Mouse (Mus musculus): Measurements from ENCODE around the gene Bag5. TPM values are rescaled to one million over a fixed set of nuclear protein-coding genes. Genes with fewer than 3 reads are reported as not detected.
A peak's percentile ranks its signal among the peaks of the same experiment; 100 is the strongest.

Bag5 gene
- total and polyA plus RNA-seq, 3 experiments = 9.8 to 22.8 (median 18.8) TPM

DNA sequence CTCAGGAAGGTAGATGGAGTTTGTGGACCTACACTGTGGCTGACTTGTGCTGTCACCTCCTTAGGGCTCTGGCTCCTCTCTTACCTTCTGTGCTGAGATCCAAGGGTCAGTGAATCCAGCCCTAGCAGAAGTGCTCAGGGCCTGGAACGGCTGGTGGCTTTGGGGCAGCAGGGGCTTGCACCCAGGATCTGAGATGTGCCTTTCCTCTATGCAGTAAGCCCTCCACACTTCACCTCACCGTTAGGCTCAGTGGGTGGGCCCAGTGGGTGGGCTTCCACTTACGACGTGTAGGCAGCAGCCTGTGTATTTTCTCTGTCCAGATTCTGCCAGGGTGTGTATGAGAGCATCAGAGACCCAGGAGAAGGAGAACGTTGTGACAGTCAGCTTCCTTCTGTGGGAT, 19.9 kb upstream of the Bag5 start:
- Histone ChIP-seq H3K4me1 (ENCODE audit: control insufficient read depth, insufficient read depth, low read length) (peaks cover 7% of the 10 kb centered on the region), H3K36me3 (ENCODE audit: control insufficient read depth, insufficient read depth, low read length) (no peaks in the 10 kb centered on the region), H3K27ac (peak overlapping the region; percentile 47; the same call in 1 of the 2 replicates), H3K27me3 (ENCODE audit: control insufficient read depth, insufficient read depth, low read length) (no peaks in the 10 kb centered on the region), H3K9ac (ENCODE audit: low read depth, low read length) (no peak overlapping the region), H3K79me2 (replicated peaks; ENCODE audit: control insufficient read depth, insufficient read depth, low read length) (no peaks in the 10 kb centered on the region), H3K4me3 (no peak overlapping the region)
- intact Hi-C loops (cut with DNase I) = loop anchor here (1.0 to 5.0 kb wide), 3 partner anchors 20 to 81 kb away; partner anchors contain the start of genes Apopt1 and Bag5
- 66% methylated on average over 5 of the region's 5 CpGs for WGBS
- no peak for DNase-seq
- TF ChIP-seq CTCF (IDR thresholded peaks at IDR 0.05) = no peak
- TF ChIP-seq POLR2A (IDR thresholded peaks at IDR 0.05; ENCODE audit: insufficient read depth, low read depth, low read length) = no peak
- no peak for TF ChIP-seq EP300 (IDR thresholded peaks at IDR 0.05; ENCODE audit: insufficient read depth, low read depth, low read length)

DNA sequence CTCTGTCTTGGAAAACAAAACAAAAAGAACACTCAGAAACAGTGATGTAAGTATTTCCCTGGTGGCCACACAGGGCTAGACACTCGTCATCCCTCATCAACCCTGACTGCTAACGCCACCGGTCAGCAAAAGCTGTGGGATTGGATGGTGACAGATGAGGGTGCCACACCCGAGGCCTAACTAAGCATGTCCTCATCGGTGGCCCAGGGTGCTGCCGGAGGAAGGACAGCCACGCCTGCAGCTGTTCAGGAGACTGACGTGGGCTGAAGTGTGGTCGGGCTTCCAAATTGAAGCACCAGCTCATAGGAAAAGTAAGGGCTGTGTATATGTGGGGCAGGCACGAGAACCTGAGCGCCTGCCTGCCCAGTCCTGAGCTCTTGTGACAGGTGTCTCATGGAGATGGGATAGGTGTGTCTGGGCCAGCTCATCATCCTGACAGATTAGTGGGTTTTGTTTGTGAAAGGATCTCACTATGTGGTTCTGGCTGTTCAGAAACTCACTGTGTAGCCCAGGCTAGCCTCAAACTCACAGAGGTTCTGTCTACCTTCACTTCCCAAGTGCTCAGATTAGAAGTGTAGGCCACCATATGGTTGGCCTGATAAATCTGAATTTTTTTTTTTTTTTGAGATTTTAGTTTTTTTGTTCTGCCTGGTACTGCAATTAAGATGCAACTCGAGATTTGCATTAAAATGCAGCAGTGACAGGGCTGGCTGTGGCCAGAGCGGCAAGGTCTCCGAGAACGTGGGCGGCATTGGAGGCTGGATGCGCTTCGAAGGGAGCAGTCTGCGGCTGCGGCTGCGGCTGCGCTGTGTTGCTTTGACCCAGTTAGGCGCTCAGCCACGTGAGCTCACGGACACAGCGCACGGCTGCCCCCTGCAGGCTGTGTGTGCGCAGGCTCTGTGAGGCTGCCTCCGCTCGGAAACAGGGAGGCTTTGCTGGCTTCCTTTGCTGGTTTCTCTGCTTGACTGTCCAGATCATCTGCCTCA, 19.1 kb upstream of the Bag5 start:
- peak overlapping the region; percentile 47 for H3K27ac ChIP-seq
- H3K27me3 ChIP-seq (ENCODE audit: control insufficient read depth, insufficient read depth, low read length) = no peaks in the 10 kb centered on the region
- H3K36me3 ChIP-seq (ENCODE audit: control insufficient read depth, insufficient read depth, low read length) = no peaks in the 10 kb centered on the region
- WGBS = 25% methylated on average over 30 of the region's 30 CpGs
- peaks cover 7% of the 10 kb centered on the region for H3K4me1 ChIP-seq (ENCODE audit: control insufficient read depth, insufficient read depth, low read length)
- H3K4me3 ChIP-seq = no peak overlapping the region
- intact Hi-C loops (cut with DNase I) = loop anchor here (1.0 to 5.0 kb wide), 3 partner anchors 19 to 80 kb away; partner anchors contain the start of genes Apopt1 and Bag5
- TF ChIP-seq POLR2A (IDR thresholded peaks at IDR 0.05; ENCODE audit: insufficient read depth, low read depth, low read length) = 0 out of 2 replicates have a peak, but pooled peaks have one; percentile 27
- TF ChIP-seq CTCF (IDR thresholded peaks at IDR 0.05) = peak; percentile 18
- peak; percentile 98 for TF ChIP-seq EP300 (IDR thresholded peaks at IDR 0.05; ENCODE audit: insufficient read depth, low read depth, low read length)
- DNase-seq = peak; percentile 90
- H3K79me2 ChIP-seq (replicated peaks; ENCODE audit: control insufficient read depth, insufficient read depth, low read length) = no peaks in the 10 kb centered on the region
- no peak overlapping the region for H3K9ac ChIP-seq (ENCODE audit: low read depth, low read length)

DNA sequence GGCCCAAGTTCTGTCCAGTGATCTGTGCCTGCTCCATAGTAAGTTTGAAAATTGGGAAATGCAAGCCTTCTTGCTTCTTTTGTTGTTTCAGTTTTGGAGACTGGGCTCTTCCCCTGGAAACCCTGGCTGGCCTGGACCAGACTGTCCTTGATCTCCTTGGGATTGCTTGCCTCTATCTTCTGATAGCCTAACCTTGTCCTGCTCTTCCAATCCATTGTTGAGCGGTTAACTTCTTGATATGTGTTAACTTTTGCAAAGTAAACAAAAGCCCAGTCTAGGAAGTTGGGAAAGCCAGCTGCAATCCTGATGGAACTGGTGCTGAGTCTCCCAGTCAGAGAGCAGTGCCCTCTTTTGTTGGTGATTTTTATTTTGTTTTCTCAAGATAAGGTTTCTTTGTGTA, 14.9 kb upstream of the Bag5 start:
- Histone ChIP-seq H3K36me3 (ENCODE audit: control insufficient read depth, insufficient read depth, low read length) (no peaks in the 10 kb centered on the region), H3K27ac (no peak overlapping the region), H3K79me2 (replicated peaks; ENCODE audit: control insufficient read depth, insufficient read depth, low read length) (no peaks in the 10 kb centered on the region), H3K27me3 (ENCODE audit: control insufficient read depth, insufficient read depth, low read length) (no peaks in the 10 kb centered on the region), H3K4me3 (no peak overlapping the region), H3K9ac (ENCODE audit: low read depth, low read length) (no peak overlapping the region), H3K4me1 (ENCODE audit: control insufficient read depth, insufficient read depth, low read length) (peaks cover 19% of the 10 kb centered on the region)
- no peak for DNase-seq
- 65% methylated on average over 1 of the region's 1 CpGs for WGBS
- intact Hi-C loops (cut with DNase I) = loop anchor here (2.0 kb wide), 1 partner anchor 23 kb away; no protein-coding TSS in a partner anchor
- TF ChIP-seq EP300 (IDR thresholded peaks at IDR 0.05; ENCODE audit: insufficient read depth, low read depth, low read length) = no peak
- TF ChIP-seq POLR2A (IDR thresholded peaks at IDR 0.05; ENCODE audit: insufficient read depth, low read depth, low read length) = no peak
- TF ChIP-seq CTCF (IDR thresholded peaks at IDR 0.05) = no peak

DNA sequence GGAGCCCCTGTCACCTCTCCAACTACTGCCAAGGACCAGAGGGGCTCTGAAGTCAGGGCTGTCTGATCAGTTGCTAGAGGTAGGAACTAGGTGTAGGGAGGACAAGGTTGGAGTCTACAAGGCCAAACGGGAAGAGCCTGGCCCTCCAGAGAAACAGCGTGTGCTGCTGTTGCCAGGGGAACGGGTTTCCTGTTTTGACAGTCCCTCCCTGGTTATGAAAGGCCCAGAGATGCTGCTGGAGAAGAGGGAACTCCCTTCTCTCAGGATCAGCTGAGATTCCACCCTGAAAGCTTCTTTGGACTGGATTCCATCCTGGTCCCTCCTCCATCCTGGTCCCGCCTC, 13.0 kb upstream of the Bag5 start:
- TF ChIP-seq CTCF (IDR thresholded peaks at IDR 0.05) (no peak), POLR2A (IDR thresholded peaks at IDR 0.05; ENCODE audit: insufficient read depth, low read depth, low read length) (peak; percentile 44; the same call in 1 of the 2 replicates), EP300 (IDR thresholded peaks at IDR 0.05; ENCODE audit: insufficient read depth, low read depth, low read length) (peak; percentile 97)
- Histone ChIP-seq H3K27ac (peak overlapping the region; percentile 92), H3K27me3 (ENCODE audit: control insufficient read depth, insufficient read depth, low read length) (no peaks in the 10 kb centered on the region), H3K36me3 (ENCODE audit: control insufficient read depth, insufficient read depth, low read length) (no peaks in the 10 kb centered on the region), H3K4me3 (no peak overlapping the region), H3K9ac (ENCODE audit: low read depth, low read length) (peak overlapping the region; percentile 41), H3K4me1 (ENCODE audit: control insufficient read depth, insufficient read depth, low read length) (peaks cover 16% of the 10 kb centered on the region), H3K79me2 (replicated peaks; ENCODE audit: control insufficient read depth, insufficient read depth, low read length) (no peaks in the 10 kb centered on the region)
- intact Hi-C loops (cut with DNase I) = loop anchor here (2.0 kb wide), 1 partner anchor 21 kb away; no protein-coding TSS in a partner anchor
- peak; percentile 67 to 82 for DNase-seq
- WGBS = 24% methylated on average over 4 of the region's 4 CpGs

DNA sequence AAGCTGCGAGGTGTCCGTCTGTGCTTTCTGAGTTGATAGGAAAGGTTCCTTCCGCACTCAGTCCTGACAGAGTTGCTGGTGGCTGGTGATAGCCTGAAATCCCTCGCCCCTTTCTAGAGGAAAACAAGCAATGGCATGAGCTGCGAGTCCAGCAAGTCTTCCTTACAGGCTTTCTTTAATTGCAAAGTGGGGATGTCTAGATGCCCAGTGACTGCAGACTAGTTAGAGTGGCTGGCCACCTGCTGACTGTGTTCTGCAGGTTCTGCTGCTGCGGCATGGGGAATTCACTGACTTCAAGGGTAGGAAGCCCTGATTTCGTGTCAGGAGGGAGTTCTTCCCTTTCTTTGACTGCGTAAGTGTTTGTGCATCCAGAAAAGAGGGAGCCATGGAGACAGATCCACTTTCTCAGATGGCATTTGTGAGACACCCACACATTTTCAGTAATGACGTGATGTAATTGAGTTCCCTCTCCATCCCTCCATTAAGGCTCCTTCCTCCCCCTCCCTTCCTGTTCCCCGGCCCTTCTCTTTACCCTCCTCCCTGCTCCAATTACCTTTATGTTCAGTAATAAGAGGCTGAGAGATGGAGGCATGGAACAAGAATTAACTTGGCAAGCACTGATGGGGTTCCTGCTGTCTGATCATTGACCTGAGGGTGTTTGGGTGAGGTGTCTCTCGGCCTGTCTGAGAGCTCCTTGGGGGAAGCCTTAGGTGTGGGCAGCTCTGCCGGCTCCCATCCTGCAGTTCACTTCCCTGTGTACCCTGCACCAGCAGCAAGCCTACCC, 12.5 kb upstream of the Bag5 start:
- H3K9ac ChIP-seq (ENCODE audit: low read depth, low read length) = peak overlapping the region; percentile 41
- 33% methylated on average over 12 of the region's 12 CpGs for WGBS
- no peaks in the 10 kb centered on the region for H3K79me2 ChIP-seq (replicated peaks; ENCODE audit: control insufficient read depth, insufficient read depth, low read length)
- intact Hi-C loops (cut with DNase I) = loop anchor here (2.0 kb wide), 1 partner anchor 21 kb away; no protein-coding TSS in a partner anchor
- TF ChIP-seq CTCF (IDR thresholded peaks at IDR 0.05) = no peak
- TF ChIP-seq EP300 (IDR thresholded peaks at IDR 0.05; ENCODE audit: insufficient read depth, low read depth, low read length) = no peak
- no peak for TF ChIP-seq POLR2A (IDR thresholded peaks at IDR 0.05; ENCODE audit: insufficient read depth, low read depth, low read length)
- no peak overlapping the region for H3K4me3 ChIP-seq
- H3K27ac ChIP-seq = peak overlapping the region; percentile 92
- H3K27me3 ChIP-seq (ENCODE audit: control insufficient read depth, insufficient read depth, low read length) = no peaks in the 10 kb centered on the region
- H3K4me1 ChIP-seq (ENCODE audit: control insufficient read depth, insufficient read depth, low read length) = peaks cover 16% of the 10 kb centered on the region
- no peaks in the 10 kb centered on the region for H3K36me3 ChIP-seq (ENCODE audit: control insufficient read depth, insufficient read depth, low read length)
- no peak for DNase-seq
